Mouse (Mus musculus) cerebellum, adult 2 months (tissue): Measurements from ENCODE around the gene Igf2r. TPM values are rescaled to one million over a fixed set of nuclear protein-coding genes. Genes with fewer than 3 reads are reported as not detected.

Experiments
- DNase-seq, 2 experiments: peaks; one replicate each; pipeline ENCODE4 v3.0.0; 2021
- H3K27ac ChIP-seq: fragments of 200-500 bp; 2 replicates; pipeline ENCODE4 v1.5.1; 2012; ENCODE audit warnings: low read length, control low read depth, inconsistent platforms; ENCODE audit not compliant: insufficient read depth
- H3K27me3 ChIP-seq: fragments of 200-500 bp; 2 replicates; pipeline ENCODE4 v1.6.1; 2012; ENCODE audit warnings: inconsistent platforms, mild to moderate bottlenecking, low read length, moderate library complexity; ENCODE audit not compliant: control insufficient read depth, insufficient read depth
- H3K4me1 ChIP-seq: fragments of 200-500 bp; 2 replicates; pipeline ENCODE4 v1.6.1; 2011; ENCODE audit warnings: low read length; ENCODE audit not compliant: control insufficient read depth, insufficient read depth
- H3K4me3 ChIP-seq: fragments of 200-500 bp; replicated peaks from 2 replicates; pipeline ENCODE3; 2011; ENCODE audit warnings: mild to moderate bottlenecking, low read depth, low read length, control low read depth; ENCODE audit not compliant: insufficient read depth
- CTCF ChIP-seq: fragments of 200-500 bp; IDR thresholded peaks from 2 replicates; pipeline ENCODE4 v1.5.1; 2011; ENCODE audit warnings: low read depth, mild to moderate bottlenecking, control low read depth, low read length, moderate library complexity, borderline replicate concordance; ENCODE audit not compliant: insufficient read depth
- POLR2A ChIP-seq: fragments of 200-500 bp; IDR thresholded peaks from 2 replicates; pipeline ENCODE4 v1.6.1; 2011; ENCODE audit warnings: low read length, control low read depth, borderline replicate concordance; ENCODE audit not compliant: insufficient read depth
- WGBS: fragments of 180-500 bp; shearing (Covaris S2); methylation state at CpG from one replicate; pipeline ENCODE4 v1.1.7; 2018; 5-methylcytosine and 5-hydroxymethylcytosine counted together
- polyA plus RNA-seq: library from polyadenylated mRNA; depleted of rRNA; stranded (reverse); fragments of >200 nt; gene quantifications from 2 replicates; pipeline ENCODE4 v1.2.3, GENCODE M21; 2012

The Igf2r gene
- polyA plus RNA-seq, 1 experiment: 18.1 TPM

DNA sequence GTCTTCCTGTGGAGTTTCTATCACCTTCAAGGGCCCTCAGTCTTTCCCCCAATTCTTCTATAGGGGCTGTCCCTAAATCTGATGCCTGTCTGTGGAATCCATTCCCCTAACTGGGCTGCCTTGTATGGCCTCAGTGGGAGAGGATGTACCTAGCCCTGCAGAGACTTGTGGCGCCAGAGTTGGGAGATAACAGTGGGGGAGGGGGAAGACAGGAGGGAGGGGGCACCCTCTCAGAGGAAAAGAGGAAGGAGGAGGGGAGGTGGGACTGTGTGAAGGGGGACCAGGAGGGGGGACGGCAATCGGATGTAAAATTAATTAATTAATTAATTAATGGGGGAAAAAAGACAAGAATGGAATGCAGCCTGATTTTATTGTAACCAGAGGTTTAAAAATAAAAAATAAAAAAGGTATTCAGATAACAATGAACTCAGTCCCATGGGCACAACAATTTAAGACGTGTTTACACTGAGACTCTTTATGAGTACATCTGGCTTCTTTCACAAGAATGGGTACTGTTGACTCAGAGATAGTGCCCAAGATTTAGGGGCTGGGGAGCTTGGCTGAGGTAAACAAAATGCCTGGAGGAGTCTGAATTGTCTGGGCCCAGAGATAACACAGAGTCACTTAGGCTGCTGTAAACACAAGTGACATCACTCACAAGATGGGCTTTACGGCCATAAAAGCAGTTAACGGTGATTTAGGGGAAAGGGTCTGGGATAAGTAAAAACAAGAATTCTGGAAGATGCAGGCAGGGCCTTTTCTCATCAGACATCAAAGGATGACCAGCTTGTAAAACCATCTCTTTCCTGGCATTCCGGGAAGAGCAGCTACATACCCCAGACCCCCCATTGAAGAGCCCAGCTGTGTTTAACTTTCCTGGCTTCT, 100.7 kb downstream of the Igf2r start:
- no peak overlapping the region for H3K27ac ChIP-seq
- DNase-seq: no peak
- TF ChIP-seq POLR2A: no peak
- WGBS: 88% methylated on average over 7 of the region's 7 CpGs
- no peaks in the 10 kb centered on the region for H3K27me3 ChIP-seq
- H3K4me3 ChIP-seq: no peak overlapping the region
- peaks cover 12% of the 10 kb centered on the region for H3K4me1 ChIP-seq

DNA sequence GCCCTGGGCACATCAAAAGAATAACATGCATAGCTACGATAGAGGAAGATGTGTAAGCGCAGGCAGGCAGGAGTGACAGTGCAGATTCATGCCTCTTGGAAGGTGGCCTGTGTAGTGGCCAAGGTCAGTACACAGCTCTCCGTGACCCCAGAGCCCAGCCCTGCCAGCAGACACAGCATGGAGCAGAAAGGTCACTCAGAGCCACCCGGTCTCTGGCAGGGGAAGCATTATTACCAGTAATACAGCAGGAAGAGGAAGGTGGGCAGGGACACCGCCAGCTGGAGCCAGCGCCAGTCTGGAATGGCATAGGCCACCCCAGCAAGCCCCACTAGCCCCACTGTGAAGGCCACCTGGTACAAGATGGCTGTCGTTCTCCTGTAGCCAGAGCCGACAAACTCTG, 105.3 kb downstream of the Igf2r start:
- no peaks in the 10 kb centered on the region for H3K27me3 ChIP-seq
- DNase-seq: peak; percentile 64 to 78
- no peak overlapping the region for H3K4me3 ChIP-seq
- peaks cover 15% of the 10 kb centered on the region for H3K4me1 ChIP-seq
- 16% methylated on average over 8 of the region's 8 CpGs for WGBS
- no peak for TF ChIP-seq POLR2A
- no peak for TF ChIP-seq CTCF
- H3K27ac ChIP-seq: peak overlapping the region; percentile 12; the same call in 1 of the 2 replicates

DNA sequence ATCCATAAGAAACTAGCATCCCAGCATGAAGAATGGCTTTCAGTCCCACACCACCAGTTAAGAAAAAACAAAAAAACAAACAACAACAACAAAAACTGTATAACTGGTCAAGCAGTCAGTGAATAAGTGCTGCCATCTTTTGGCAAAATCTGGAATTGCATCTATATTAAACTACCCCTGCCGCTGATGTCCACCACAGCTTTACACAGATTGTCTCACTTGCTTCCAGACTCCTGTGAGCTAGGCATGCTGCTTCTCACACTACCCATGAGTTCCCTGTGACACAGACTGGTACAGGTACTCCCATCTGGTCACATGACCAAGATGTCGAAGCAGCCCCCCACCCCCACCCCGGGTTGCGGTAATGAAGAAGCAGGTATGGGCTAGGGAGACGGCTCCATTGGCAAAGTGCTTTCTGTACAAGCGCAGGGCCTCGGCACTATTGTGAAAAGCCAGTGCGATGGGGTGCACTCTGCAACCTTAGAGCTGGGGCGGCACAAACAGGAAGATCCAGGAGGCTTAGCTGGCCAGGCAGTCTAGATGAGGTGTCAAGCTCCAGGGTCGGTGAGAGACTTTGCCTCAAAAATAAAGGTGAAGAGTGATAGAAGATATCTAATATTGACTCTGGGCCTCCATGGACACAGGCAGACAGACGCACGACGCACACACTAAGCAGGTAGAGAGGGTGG, 108.7 kb downstream of the Igf2r start:
- H3K27me3 ChIP-seq: no peaks in the 10 kb centered on the region
- no peak overlapping the region for H3K27ac ChIP-seq
- WGBS: 76% methylated on average over 13 of the region's 13 CpGs
- H3K4me1 ChIP-seq: peaks cover 15% of the 10 kb centered on the region
- TF ChIP-seq CTCF: peak; percentile 53; the same call in 1 of the 2 replicates
- TF ChIP-seq POLR2A: no peak
- DNase-seq: peak; percentile 29 to 44
- no peak overlapping the region for H3K4me3 ChIP-seq

DNA sequence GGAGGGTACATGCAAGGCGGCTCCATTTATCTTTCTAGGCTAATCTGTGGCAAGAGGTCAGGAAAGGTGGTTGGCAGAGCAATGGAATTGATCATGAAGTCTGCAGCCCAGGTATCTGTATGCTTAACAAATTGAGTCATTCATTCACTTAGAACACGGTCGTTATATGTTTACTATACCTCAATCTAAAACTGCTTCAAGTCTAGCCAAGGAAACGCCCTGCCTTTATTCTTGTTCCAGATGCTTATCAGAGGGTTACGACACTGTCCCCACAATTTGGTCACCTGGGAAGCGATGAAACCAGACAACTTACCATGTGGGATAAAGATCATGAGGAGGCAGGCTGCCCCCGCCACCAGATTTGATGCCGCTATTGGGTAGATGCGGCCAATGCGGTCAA, 110.2 kb downstream of the Igf2r start:
- no peak for DNase-seq
- no peak overlapping the region for H3K4me3 ChIP-seq
- WGBS: 96% methylated on average over 10 of the region's 10 CpGs
- H3K4me1 ChIP-seq: peaks cover 8% of the 10 kb centered on the region
- H3K27ac ChIP-seq: no peak overlapping the region
- no peaks in the 10 kb centered on the region for H3K27me3 ChIP-seq
- no peak for TF ChIP-seq CTCF
- no peak for TF ChIP-seq POLR2A

DNA sequence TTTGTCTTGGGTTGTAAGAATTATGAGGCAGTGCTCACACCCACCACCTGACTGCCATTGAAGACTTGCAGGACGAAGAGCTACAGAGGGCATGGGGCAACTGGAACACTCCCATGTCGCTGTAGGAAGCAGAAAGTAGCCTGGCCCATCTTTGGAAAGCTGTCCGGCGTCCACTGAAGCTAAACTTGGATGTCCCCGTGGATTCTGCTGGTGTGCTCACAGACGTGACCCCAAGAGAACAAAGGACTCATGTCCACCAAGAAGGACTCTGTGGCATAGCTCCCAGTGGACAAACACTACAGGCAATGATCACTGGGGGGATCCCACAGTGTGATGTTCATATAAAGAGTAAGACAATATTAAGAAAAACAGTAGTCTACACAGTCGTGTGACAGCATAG, 110.7 kb downstream of the Igf2r start:
- peaks cover 4% of the 10 kb centered on the region for H3K4me1 ChIP-seq

GRCm38 (mm10) chr17:12655826-12656225, 113.6 kb downstream of the Igf2r start:
- no peak for DNase-seq
- TF ChIP-seq CTCF (no peak), POLR2A (no peak)
- WGBS: 93% methylated on average over 7 of the region's 7 CpGs
- no peak overlapping the region for H3K27ac ChIP-seq
- H3K4me3 ChIP-seq: no peak overlapping the region
- H3K4me1 ChIP-seq: no peaks in the 10 kb centered on the region
- H3K27me3 ChIP-seq: no peaks in the 10 kb centered on the region

More for the DNA sequence above, 110.7 kb downstream of the Igf2r start:
- 86% methylated on average over 7 of the region's 7 CpGs for WGBS
- no peak for DNase-seq
- TF ChIP-seq CTCF: no peak
- no peak for TF ChIP-seq POLR2A
- Histone ChIP-seq H3K4me3 (no peak overlapping the region), H3K27ac (no peak overlapping the region), H3K27me3 (no peaks in the 10 kb centered on the region)

DNA sequence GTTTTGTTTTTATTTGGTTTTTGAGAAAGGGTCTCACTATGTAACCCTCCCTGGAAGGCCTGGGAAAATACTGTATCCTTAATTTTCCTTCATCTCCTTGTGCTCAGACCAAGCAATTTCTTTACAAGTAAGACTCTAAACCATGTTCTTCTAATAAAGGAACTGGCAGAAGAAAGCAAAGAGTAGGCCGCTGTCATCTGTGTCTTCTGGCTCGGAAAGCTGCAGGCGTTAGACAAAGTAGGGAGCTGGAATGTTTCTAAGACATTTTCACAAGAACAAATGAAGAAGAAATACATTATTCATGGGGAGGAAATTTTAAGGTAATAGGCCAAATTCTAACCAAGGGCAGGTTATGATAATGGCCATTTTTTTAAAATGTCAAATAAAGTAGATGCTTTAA, 115.4 kb downstream of the Igf2r start:
- Histone ChIP-seq H3K27me3 (no peaks in the 10 kb centered on the region), H3K4me3 (no peak overlapping the region), H3K27ac (no peak overlapping the region), H3K4me1 (no peaks in the 10 kb centered on the region)
- 78% methylated on average over 3 of the region's 3 CpGs for WGBS
- no peak for TF ChIP-seq POLR2A
- TF ChIP-seq CTCF: no peak
- no peak for DNase-seq

DNA sequence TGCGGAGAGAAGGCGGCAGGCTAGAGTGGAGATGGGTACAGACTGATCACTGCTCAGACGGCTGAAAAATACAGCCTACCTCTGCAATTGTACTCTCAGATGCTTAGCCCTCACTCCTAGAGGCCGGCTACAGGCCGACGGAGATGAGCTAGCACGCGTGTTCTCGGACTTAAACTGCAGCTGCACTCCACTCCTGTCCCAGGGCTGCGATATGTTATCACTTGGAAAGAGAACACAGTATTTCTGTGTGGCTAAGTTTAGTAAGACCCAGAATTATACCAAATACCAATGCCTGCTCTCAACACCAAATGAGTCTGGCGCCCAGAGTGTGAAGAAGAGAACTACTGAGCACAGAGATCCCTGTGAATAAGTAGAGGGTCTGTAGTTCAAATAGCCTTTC, 116.9 kb downstream of the Igf2r start:
- 97% methylated on average over 11 of the region's 11 CpGs for WGBS
- H3K27me3 ChIP-seq: no peaks in the 10 kb centered on the region
- no peak for DNase-seq
- no peak overlapping the region for H3K4me3 ChIP-seq
- no peaks in the 10 kb centered on the region for H3K4me1 ChIP-seq
- TF ChIP-seq CTCF: no peak
- H3K27ac ChIP-seq: no peak overlapping the region
